Comparison of ENCODE assay signal across 17 mouse cellular contexts in genomic region chr11:65365751-65366559, GRCm38 (mm10).
A peak's percentile ranks its signal among the peaks of the same experiment; 100 is the strongest.
DNase-seq lines count a peak whose midpoint lies in the region; ATAC-seq and TF ChIP-seq lines count a peak whose summit lies in the region.
"Had no signal": no experiment of that assay in that cellular context is flagged by ENCODE, and none has a peak within 500 bp of the region (broad histone marks: within the 10 kb centered on the region; RNA-seq: fewer than 3 reads in every experiment).

No protein-coding gene starts in this region.

- peak; percentile 9; the same call in 1 of the 2 replicates for ATAC-seq in lung, postnatal 0 days
- no peak for ATAC-seq in forebrain, embryonic 16.5 days
- ATAC-seq: intestine, embryonic 15.5 days; liver, postnatal 0 days had no signal

- DNase-seq in cerebellum, postnatal 25 days, result peak; percentile 23 to 32
- DNase-seq in cerebellum, adult 9-11 months, result no peak
- DNase-seq in lung, postnatal 0 days (ENCODE audit: low spot score), result peak; percentile 46
- no peak for DNase-seq in lung, postnatal 14 days
- DNase-seq in heart, adult 8-10 months (ENCODE audit: low spot score), result peak; percentile 26
- no peak for DNase-seq in limb, embryonic 10.5 days (ENCODE audit: low spot score)
- DNase-seq in urinary bladder, postnatal 36 days (ENCODE audit: low spot score in 2 of 2), result no peak
- DNase-seq: adrenal gland, adult 8-10 months; cerebellum, adult 11-12 months; liver, postnatal 0 days; thymus, postnatal 36 days had no signal

- H3K27me3 ChIP-seq in lung, postnatal 0 days (replicated peaks; ENCODE audit: insufficient read depth, low read length), result no peaks in the 10 kb centered on the region
- H3K27me3 ChIP-seq in limb, embryonic 10.5 days (ENCODE audit: low read depth, poor library complexity, severe bottlenecking), result no peaks in the 10 kb centered on the region
- no peaks in the 10 kb centered on the region for H3K27me3 ChIP-seq in forebrain, embryonic 16.5 days (replicated peaks; ENCODE audit: control insufficient read depth, insufficient read depth, low read length)
- H3K27me3 ChIP-seq: embryonic facial prominence, embryonic 15.5 days; intestine, embryonic 15.5 days; neural tube, embryonic 12.5 days had no signal

- peak; percentile 25; the same call in 1 of the 2 replicates for TF ChIP-seq EP300 in lung, postnatal 0 days (IDR thresholded peaks at IDR 0.05)

- H3K4me1 ChIP-seq in lung, postnatal 0 days (ENCODE audit: insufficient read depth, low read depth, low read length), result 0 out of 2 replicates have a peak, but pooled peaks cover 2% of the 10 kb centered on the region
- peaks cover 33% of the 10 kb centered on the region for H3K4me1 ChIP-seq in limb, embryonic 10.5 days
- 0 out of 2 replicates have a peak, but pooled peaks cover 2% of the 10 kb centered on the region for H3K4me1 ChIP-seq in forebrain, embryonic 16.5 days (replicated peaks; ENCODE audit: control insufficient read depth, insufficient read depth, low read length)
- H3K4me1 ChIP-seq: embryonic facial prominence, embryonic 15.5 days; intestine, embryonic 15.5 days; neural tube, embryonic 12.5 days had no signal

- no peaks in the 10 kb centered on the region for H3K36me3 ChIP-seq in lung, postnatal 0 days (ENCODE audit: insufficient read depth, low read length)
- no peaks in the 10 kb centered on the region for H3K36me3 ChIP-seq in limb, embryonic 10.5 days
- no peaks in the 10 kb centered on the region for H3K36me3 ChIP-seq in forebrain, embryonic 16.5 days (ENCODE audit: control insufficient read depth, insufficient read depth)
- H3K36me3 ChIP-seq: embryonic facial prominence, embryonic 15.5 days; intestine, embryonic 15.5 days; limb, embryonic 12.5 days; midbrain, embryonic 10.5 days; neural tube, embryonic 12.5 days had no signal

- H3K27ac ChIP-seq in lung, postnatal 0 days (ENCODE audit: low read length), result no peak overlapping the region
- peak overlapping the region; percentile 62; the same call in 1 of the 2 replicates for H3K27ac ChIP-seq in limb, embryonic 10.5 days
- no peak overlapping the region for H3K27ac ChIP-seq in forebrain, embryonic 16.5 days (ENCODE audit: low read length)
- H3K27ac ChIP-seq: embryonic facial prominence, embryonic 15.5 days; midbrain, embryonic 10.5 days; neural tube, embryonic 12.5 days had no signal

- H3K4me2 ChIP-seq in lung, postnatal 0 days (replicated peaks; ENCODE audit: low read depth, low read length), result no peak overlapping the region
- no peak overlapping the region for H3K4me2 ChIP-seq in forebrain, embryonic 16.5 days (ENCODE audit: low read length)
- H3K4me2 ChIP-seq: embryonic facial prominence, embryonic 15.5 days; intestine, embryonic 15.5 days; limb, embryonic 12.5 days; neural tube, embryonic 12.5 days had no signal

- H3K9ac ChIP-seq in lung, postnatal 0 days (replicated peaks; ENCODE audit: low read depth), result no peak overlapping the region
- H3K9ac ChIP-seq in forebrain, embryonic 16.5 days (replicated peaks; ENCODE audit: low read depth, low read length), result no peak overlapping the region
- H3K9ac ChIP-seq: embryonic facial prominence, embryonic 15.5 days; intestine, embryonic 15.5 days; limb, embryonic 12.5 days; liver, postnatal 0 days; neural tube, embryonic 12.5 days had no signal

- no peak overlapping the region for H3K4me3 ChIP-seq in lung, postnatal 0 days (ENCODE audit: low read depth, low read length)
- no peak overlapping the region for H3K4me3 ChIP-seq in limb, embryonic 10.5 days
- H3K4me3 ChIP-seq in forebrain, embryonic 16.5 days (replicated peaks; ENCODE audit: low read length), result no peak overlapping the region
- H3K4me3 ChIP-seq: embryonic facial prominence, embryonic 15.5 days; intestine, embryonic 15.5 days; limb, embryonic 12.5 days; midbrain, embryonic 10.5 days; neural tube, embryonic 12.5 days had no signal

- H3K9me3 ChIP-seq in lung, postnatal 0 days (ENCODE audit: low read length), result no peaks in the 10 kb centered on the region
- H3K9me3 ChIP-seq in limb, embryonic 10.5 days (replicated peaks), result no peaks in the 10 kb centered on the region
- no peaks in the 10 kb centered on the region for H3K9me3 ChIP-seq in forebrain, embryonic 16.5 days (ENCODE audit: control insufficient read depth, low read length)
- H3K9me3 ChIP-seq: embryonic facial prominence, embryonic 15.5 days; intestine, embryonic 15.5 days; midbrain, embryonic 10.5 days; neural tube, embryonic 12.5 days had no signal

- WGBS in lung, postnatal 0 days, result 52% methylated on average over 12 of the region's 12 CpGs
- 79% methylated on average over 12 of the region's 12 CpGs for WGBS in limb, embryonic 10.5 days
- 57% methylated on average over 12 of the region's 12 CpGs for WGBS in forebrain, embryonic 16.5 days

- TF ChIP-seq CTCF in lung, postnatal 0 days (IDR thresholded peaks at IDR 0.05), result no peak

Comparison
In these comparisons a context has a peak if more than half of its experiments do, and no peak if none do; other contexts are left out.
1. DNase-seq: peak in cerebellum, postnatal 25 days (2 of 2), lung, postnatal 0 days (single experiment) and heart, adult 8-10 months (single experiment); none in cerebellum, adult 9-11 months (single experiment), lung, postnatal 14 days (single experiment), limb, embryonic 10.5 days (single experiment) and urinary bladder, postnatal 36 days (0 of 2).